Comparison of ENCODE assay signal across 21 mouse cellular contexts in genomic region chrX:132349779-132350178, GRCm38 (mm10).
"Had no signal": no experiment of that assay in that cellular context is flagged by ENCODE, and none has a peak within 500 bp of the region (broad histone marks: within the 10 kb centered on the region; RNA-seq: fewer than 3 reads in every experiment).

No protein-coding gene starts in this region.

- ATAC-seq: liver, postnatal 0 days; lung, postnatal 0 days had no signal

- H3K9me3 ChIP-seq: kidney, embryonic 15.5 days; limb, embryonic 12.5 days; limb, embryonic 15.5 days; midbrain, embryonic 10.5 days; neural tube, embryonic 13.5 days had no signal

- H3K9ac ChIP-seq: kidney, embryonic 15.5 days; limb, embryonic 12.5 days; limb, embryonic 15.5 days; liver, embryonic 14.5 days; liver, postnatal 0 days; lung, embryonic 14.5 days; neural tube, embryonic 13.5 days had no signal

- DNase-seq: kidney, adult 11 months; kidney, adult 8-10 months; kidney, postnatal 10 days; kidney, postnatal 36 days; left cerebral cortex, postnatal 4 days; liver, postnatal 0 days; lung, embryonic 14.5 days; thymus, adult 2 months; thymus, postnatal 14 days; thymus, postnatal 4 days had no signal

- H3K36me3 ChIP-seq: kidney, embryonic 15.5 days; limb, embryonic 12.5 days; limb, embryonic 15.5 days; midbrain, embryonic 10.5 days; neural tube, embryonic 13.5 days had no signal

- H3K27me3 ChIP-seq: kidney, embryonic 15.5 days; limb, embryonic 12.5 days; limb, embryonic 15.5 days; neural tube, embryonic 13.5 days had no signal

- H3K27ac ChIP-seq: kidney, embryonic 15.5 days; limb, embryonic 12.5 days; limb, embryonic 15.5 days; liver, embryonic 14.5 days; macrophage; midbrain, embryonic 10.5 days; neural tube, embryonic 13.5 days; stomach, postnatal 0 days had no signal

- H3K4me1 ChIP-seq: kidney, embryonic 15.5 days; limb, embryonic 12.5 days; limb, embryonic 15.5 days; midbrain, embryonic 10.5 days; neural tube, embryonic 13.5 days had no signal

- H3K4me3 ChIP-seq: kidney, embryonic 15.5 days; limb, embryonic 12.5 days; limb, embryonic 15.5 days; midbrain, embryonic 10.5 days; myocyte; neural tube, embryonic 13.5 days had no signal

- H3K4me2 ChIP-seq: kidney, embryonic 15.5 days; limb, embryonic 12.5 days; limb, embryonic 15.5 days; liver, embryonic 11.5 days; lung, embryonic 14.5 days; neural tube, embryonic 13.5 days had no signal
